Mouse (Mus musculus) splenic B cell, adult 2 months (primary cell): ENCODE measurements around the gene Fhod1.
A peak's percentile ranks its signal among the peaks of the same experiment; 100 is the strongest.

ENCODE experiments used
- DNase-seq: peaks from one replicate; pipeline ENCODE4 v3.0.0-alpha.2; 2011; ENCODE audit warnings: low read depth, low spot score
- H3K27me3 ChIP-seq: 2 replicates; pipeline ENCODE4 v1.6.1; 2012; ENCODE audit warnings: mild to moderate bottlenecking, low read length, moderate library complexity, mixed read lengths; ENCODE audit not compliant: control insufficient read depth, poor library complexity, insufficient read depth, severe bottlenecking
- H3K36me3 ChIP-seq: 2 replicates; pipeline ENCODE4 v1.6.1; 2012; ENCODE audit warnings: mild to moderate bottlenecking, low read length, moderate library complexity, mixed read lengths; ENCODE audit not compliant: control insufficient read depth, poor library complexity, insufficient read depth, severe bottlenecking

The Fhod1 gene

GRCm38 (mm10) chr8:105359208-105359607 lies 11.5 kb upstream of the Fhod1 start:
- Histone ChIP-seq H3K27me3 (no peaks in the 10 kb centered on the region; the same call in 1 of the 2 replicates), H3K36me3 (no peaks in the 10 kb centered on the region)
- no peak for DNase-seq

- no peak for DNase-seq
- Histone ChIP-seq H3K27me3 (no peaks in the 10 kb centered on the region; the same call in 1 of the 2 replicates), H3K36me3 (no peaks in the 10 kb centered on the region)
Observed at GRCm38 (mm10) chr8:105356681-105357080, 8.9 kb upstream of the Fhod1 start.

- DNase-seq = peak; percentile 64
- Histone ChIP-seq H3K27me3 (no peaks in the 10 kb centered on the region; the same call in 1 of the 2 replicates), H3K36me3 (no peaks in the 10 kb centered on the region)
Observed at GRCm38 (mm10) chr8:105355179-105356024, 7.6 kb upstream of the Fhod1 start.

- Histone ChIP-seq H3K36me3 (no peaks in the 10 kb centered on the region), H3K27me3 (no peaks in the 10 kb centered on the region; the same call in 1 of the 2 replicates)
- DNase-seq = no peak
Observed at GRCm38 (mm10) chr8:105354549-105354948, 6.8 kb upstream of the Fhod1 start.

- Histone ChIP-seq H3K36me3 (no peaks in the 10 kb centered on the region), H3K27me3 (no peaks in the 10 kb centered on the region)
- no peak for DNase-seq
Observed at GRCm38 (mm10) chr8:105353583-105354135, 5.9 kb upstream of the Fhod1 start.

GRCm38 (mm10) chr8:105350186-105350585 lies 2.4 kb upstream of the Fhod1 start:
- no peaks in the 10 kb centered on the region for H3K36me3 ChIP-seq

GRCm38 (mm10) chr8:105349096-105349771 lies 1.5 kb upstream of the Fhod1 start:
- no peaks in the 10 kb centered on the region for H3K36me3 ChIP-seq
- no peaks in the 10 kb centered on the region for H3K27me3 ChIP-seq
- peak; percentile 38 for DNase-seq

More at GRCm38 (mm10) chr8:105350186-105350585, 2.4 kb upstream of the Fhod1 start:
- no peak for DNase-seq
- H3K27me3 ChIP-seq = no peaks in the 10 kb centered on the region

- H3K36me3 ChIP-seq = no peaks in the 10 kb centered on the region
- no peaks in the 10 kb centered on the region for H3K27me3 ChIP-seq
- peak; percentile 55 for DNase-seq
Observed at GRCm38 (mm10) chr8:105348450-105349095, 820 bp upstream of the Fhod1 start, which contains the start of gene Slc9a5. Gene Slc9a5, plus strand, starts transcription at chr8:105348843.

GRCm38 (mm10) chr8:105346611-105347427 lies 934 bp downstream of the Fhod1 start:
- no peaks in the 10 kb centered on the region for H3K27me3 ChIP-seq
- DNase-seq = peak; percentile 20

GRCm38 (mm10) chr8:105345061-105345975 lies 2.4 kb downstream of the Fhod1 start:
- H3K36me3 ChIP-seq = no peaks in the 10 kb centered on the region
- no peaks in the 10 kb centered on the region for H3K27me3 ChIP-seq
- DNase-seq = no peak

More at GRCm38 (mm10) chr8:105346611-105347427, 934 bp downstream of the Fhod1 start:
- H3K36me3 ChIP-seq = no peaks in the 10 kb centered on the region

- H3K27me3 ChIP-seq = no peaks in the 10 kb centered on the region
- no peak for DNase-seq
Observed at GRCm38 (mm10) chr8:105343791-105344574, 3.8 kb downstream of the Fhod1 start.

GRCm38 (mm10) chr8:105342768-105343167 lies 5.0 kb downstream of the Fhod1 start:
- no peaks in the 10 kb centered on the region for H3K27me3 ChIP-seq
- no peak for DNase-seq
- H3K36me3 ChIP-seq = no peaks in the 10 kb centered on the region

More at GRCm38 (mm10) chr8:105343791-105344574, 3.8 kb downstream of the Fhod1 start:
- no peaks in the 10 kb centered on the region for H3K36me3 ChIP-seq
